Mouse (Mus musculus) midbrain, embryonic 13.5 days (tissue): ENCODE data around the gene Slc43a1. TPM values are rescaled to one million over a fixed set of nuclear protein-coding genes. Genes with fewer than 3 reads are reported as not detected.
"Not testable (repeated sequence)": the region's sequence is repeated elsewhere in the genome, so short reads cannot be mapped to it uniquely, and the experiment has no call there.

Source experiments
- ATAC-seq: fragments of 200-750 bp; cut with Nextera tagmentation; 2 replicates; pipeline ENCODE4 v1.8.0; 2017; ENCODE audit warnings: mild to moderate bottlenecking, moderate TSS enrichment, moderate library complexity
- H3K27ac ChIP-seq: fragments of 300-500 bp; sonication (generic); 2 replicates; pipeline ENCODE4 v1.5.1; 2015; ENCODE audit warnings: inconsistent platforms, mild to moderate bottlenecking, moderate library complexity
- H3K27me3 ChIP-seq: fragments of 300-500 bp; sonication (generic); 2 replicates; pipeline ENCODE4 v1.6.1; 2015; ENCODE audit warnings: mild to moderate bottlenecking, inconsistent platforms
- H3K36me3 ChIP-seq: fragments of 300-500 bp; sonication (generic); 2 replicates; pipeline ENCODE4 v1.6.1; 2015; ENCODE audit warnings: mild to moderate bottlenecking, inconsistent platforms
- H3K4me1 ChIP-seq: fragments of 300-500 bp; sonication (generic); replicated peaks from 2 replicates; pipeline ENCODE4 v1.6.1; 2015; ENCODE audit warnings: inconsistent platforms
- H3K4me2 ChIP-seq: fragments of 300-500 bp; sonication (generic); replicated peaks from 2 replicates; pipeline ENCODE4 v1.6.1; 2015; ENCODE audit warnings: moderate library complexity, mild to moderate bottlenecking, inconsistent platforms
- H3K4me3 ChIP-seq: fragments of 300-500 bp; sonication (generic); replicated peaks from 2 replicates; pipeline ENCODE4 v1.5.1; 2015; ENCODE audit warnings: mild to moderate bottlenecking, inconsistent platforms
- H3K9ac ChIP-seq: fragments of 300-500 bp; sonication (generic); replicated peaks from 2 replicates; pipeline ENCODE4 v1.6.1; 2015; ENCODE audit warnings: mild to moderate bottlenecking, inconsistent platforms
- H3K9me3 ChIP-seq: fragments of 300-500 bp; sonication (generic); 2 replicates; pipeline ENCODE4 v1.6.1; 2016; ENCODE audit warnings: mild to moderate bottlenecking, inconsistent platforms
- WGBS: fragments of 180-500 bp; shearing (Covaris S2); methylation state at CpG from one replicate; pipeline ENCODE4 v1.1.7; 2015; 5-methylcytosine and 5-hydroxymethylcytosine counted together
- polyA plus RNA-seq: library from polyadenylated mRNA; unstranded; fragments of >200 nt; fragmentation: Nextera tagmentation; extraction: Ambion mirVana; gene quantifications from 2 replicates; pipeline ENCODE4 v1.2.1, GENCODE M21; 2015

The Slc43a1 gene
- 2.6 and 3.3 TPM in 2 replicates for polyA plus RNA-seq

DNA sequence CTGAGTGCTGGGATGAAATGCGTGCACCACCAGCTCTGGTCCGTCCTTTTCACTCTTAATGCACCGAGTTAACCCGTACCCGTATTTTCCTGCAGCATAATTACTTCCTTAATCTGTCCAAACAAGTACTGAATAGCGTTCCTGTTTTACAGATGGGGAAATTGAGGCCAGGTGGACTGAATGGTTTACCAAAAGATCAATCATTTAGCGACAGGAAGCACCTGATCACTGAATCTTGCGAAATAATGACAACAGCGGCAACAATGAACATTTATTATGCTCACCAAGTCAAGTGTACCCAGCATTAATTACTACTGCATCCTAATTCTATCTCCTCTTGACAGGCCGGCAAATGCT lies at the start of gene Slc43a1:
Gene Slc43a1, plus strand, starts transcription at position 258 of the 357 bp plus-strand sequence.
- H3K4me2 ChIP-seq = peak within 1 kb of the TSS; percentile 91
- peak within 1 kb of the TSS; percentile 49 for H3K4me3 ChIP-seq
- no peaks in the 10 kb centered on the region for H3K36me3 ChIP-seq
- peaks cover 58% of the 10 kb centered on the region for H3K27me3 ChIP-seq
- no peak within 1 kb of the TSS for H3K27ac ChIP-seq
- H3K4me1 ChIP-seq = peaks cover 27% of the 10 kb centered on the region
- ATAC-seq = no peak
- peak within 1 kb of the TSS; percentile 65; the same call in 1 of the 2 replicates for H3K9ac ChIP-seq
- 18% methylated on average over 10 of the region's 10 CpGs for WGBS
- no peaks in the 10 kb centered on the region for H3K9me3 ChIP-seq

DNA sequence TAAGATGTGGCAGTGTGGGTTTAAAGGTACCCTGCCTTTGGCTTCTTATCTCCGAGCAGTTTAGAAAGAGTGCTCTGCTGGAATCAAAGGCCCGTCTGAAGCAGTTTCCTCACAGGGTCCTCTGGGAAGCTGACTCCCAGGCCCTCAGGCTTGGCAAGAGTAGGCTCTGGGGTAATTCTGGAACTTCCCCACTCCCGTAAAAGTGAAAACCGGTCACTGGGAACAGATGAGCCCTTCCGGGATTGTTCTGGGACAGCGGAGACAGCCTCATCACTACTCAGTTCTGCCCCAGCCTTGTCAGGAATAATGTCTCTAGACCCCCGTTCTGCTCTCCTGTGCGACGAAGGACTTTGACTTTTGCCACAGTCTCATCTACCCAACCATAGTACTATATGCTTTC lies 48.2 kb upstream of the Slc43a1 start:
- Histone ChIP-seq H3K27ac (no peak overlapping the region), H3K9me3 (no peaks in the 10 kb centered on the region; the same call in 1 of the 2 replicates), H3K4me2 (no peak overlapping the region), H3K9ac (no peak overlapping the region), H3K4me1 (no peaks in the 10 kb centered on the region), H3K4me3 (no peak overlapping the region), H3K36me3 (no peaks in the 10 kb centered on the region), H3K27me3 (no peaks in the 10 kb centered on the region)
- WGBS = 55% methylated on average over 9 of the region's 9 CpGs
- no peak for ATAC-seq

DNA sequence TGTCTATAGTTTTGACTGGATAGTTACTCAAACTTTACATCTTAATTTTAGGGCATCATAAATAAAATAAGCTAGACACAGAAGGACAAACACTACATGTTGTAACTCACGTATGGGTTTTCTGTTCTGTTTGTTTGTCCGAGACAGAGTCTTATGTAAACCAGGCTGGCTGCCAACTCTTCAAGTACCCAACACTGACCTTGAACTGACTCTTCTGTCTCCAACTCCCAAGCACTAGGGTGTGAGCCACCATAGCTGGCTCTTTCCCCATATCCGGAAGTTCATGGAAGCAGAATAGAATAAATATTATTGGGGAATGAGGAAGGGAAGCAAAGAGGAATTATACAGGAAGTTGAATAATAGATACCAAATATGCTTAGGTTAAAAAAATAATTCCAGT lies 46.1 kb upstream of the Slc43a1 start:
- H3K4me3 ChIP-seq = no peak overlapping the region
- H3K36me3 ChIP-seq = no peaks in the 10 kb centered on the region
- H3K27ac ChIP-seq = no peak overlapping the region
- no peak overlapping the region for H3K9ac ChIP-seq
- no peak overlapping the region for H3K4me2 ChIP-seq
- WGBS = 87% methylated on average over 3 of the region's 3 CpGs
- H3K27me3 ChIP-seq = no peaks in the 10 kb centered on the region
- no peaks in the 10 kb centered on the region for H3K4me1 ChIP-seq
- ATAC-seq = no peak
- H3K9me3 ChIP-seq = no peaks in the 10 kb centered on the region; the same call in 1 of the 2 replicates

GRCm38 (mm10) chr2:84793154-84793553 lies 45.5 kb upstream of the Slc43a1 start:
- no peaks in the 10 kb centered on the region for H3K36me3 ChIP-seq
- ATAC-seq = no peak
- no peak overlapping the region for H3K4me2 ChIP-seq
- H3K4me3 ChIP-seq = no peak overlapping the region
- no peak overlapping the region for H3K27ac ChIP-seq
- WGBS = 96% methylated on average over 3 of the region's 3 CpGs
- no peak overlapping the region for H3K9ac ChIP-seq
- H3K9me3 ChIP-seq = no peaks in the 10 kb centered on the region; the same call in 1 of the 2 replicates
- H3K4me1 ChIP-seq = no peaks in the 10 kb centered on the region
- H3K27me3 ChIP-seq = no peaks in the 10 kb centered on the region

DNA sequence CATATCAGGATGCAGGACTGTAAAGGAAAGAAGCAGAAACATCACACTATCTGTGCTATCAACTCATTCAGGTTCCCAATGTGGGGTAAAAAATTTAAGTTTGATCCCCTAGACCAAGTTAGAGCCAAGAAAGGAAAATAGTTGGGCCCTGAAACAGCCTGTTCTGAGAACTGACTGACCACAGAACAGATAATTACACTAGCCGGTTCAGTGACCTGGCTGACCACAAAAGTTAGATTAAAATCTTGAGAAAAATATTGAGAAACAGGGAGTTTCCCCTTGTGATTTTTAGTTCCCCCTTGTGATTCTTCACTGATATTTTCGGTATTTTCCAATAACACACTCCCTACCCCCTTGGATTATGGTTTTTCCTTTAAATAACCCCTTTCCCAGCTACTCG lies 44.8 kb upstream of the Slc43a1 start:
- H3K36me3 ChIP-seq = no peaks in the 10 kb centered on the region
- H3K27ac ChIP-seq = no peak overlapping the region
- no peaks in the 10 kb centered on the region for H3K27me3 ChIP-seq
- H3K4me2 ChIP-seq = no peak overlapping the region
- 86% methylated on average over 3 of the region's 3 CpGs for WGBS
- no peak overlapping the region for H3K9ac ChIP-seq
- H3K4me1 ChIP-seq = no peaks in the 10 kb centered on the region; the same call in 1 of the 2 replicates
- H3K9me3 ChIP-seq = no peaks in the 10 kb centered on the region; the same call in 1 of the 2 replicates
- H3K4me3 ChIP-seq = no peak overlapping the region
- no peak for ATAC-seq

GRCm38 (mm10) chr2:84797833-84798492 lies 40.7 kb upstream of the Slc43a1 start:
- Histone ChIP-seq H3K4me3 (peak overlapping the region; percentile 60), H3K27me3 (no peaks in the 10 kb centered on the region), H3K36me3 (no peaks in the 10 kb centered on the region), H3K4me1 (peaks cover 4% of the 10 kb centered on the region), H3K9ac (peak overlapping the region; percentile 70), H3K27ac (no peak overlapping the region), H3K4me2 (peak overlapping the region; percentile 97), H3K9me3 (no peaks in the 10 kb centered on the region; the same call in 1 of the 2 replicates)
- peak; percentile 69 for ATAC-seq
- WGBS = 9% methylated on average over 13 of the region's 13 CpGs

- no peaks in the 10 kb centered on the region for H3K36me3 ChIP-seq
- peak within 1 kb of the TSS; percentile 70 for H3K9ac ChIP-seq
- peak within 1 kb of the TSS; percentile 97 for H3K4me2 ChIP-seq
- no peaks in the 10 kb centered on the region; the same call in 1 of the 2 replicates for H3K9me3 ChIP-seq
- WGBS = under 1% methylated on average over 21 of the region's 21 CpGs
- H3K4me1 ChIP-seq = peaks cover 4% of the 10 kb centered on the region
- H3K4me3 ChIP-seq = peak within 1 kb of the TSS; percentile 60
- ATAC-seq = peak; percentile 68
- no peaks in the 10 kb centered on the region for H3K27me3 ChIP-seq
- H3K27ac ChIP-seq = 0 out of 2 replicates have a peak within 1 kb of the TSS, but pooled peaks have one; percentile 44
Measured at GRCm38 (mm10) chr2:84798493-84798921, 40.1 kb upstream of the Slc43a1 start, which contains the start of gene Ube2l6. Gene Ube2l6 (plus strand): TSS chr2:84798828.

DNA sequence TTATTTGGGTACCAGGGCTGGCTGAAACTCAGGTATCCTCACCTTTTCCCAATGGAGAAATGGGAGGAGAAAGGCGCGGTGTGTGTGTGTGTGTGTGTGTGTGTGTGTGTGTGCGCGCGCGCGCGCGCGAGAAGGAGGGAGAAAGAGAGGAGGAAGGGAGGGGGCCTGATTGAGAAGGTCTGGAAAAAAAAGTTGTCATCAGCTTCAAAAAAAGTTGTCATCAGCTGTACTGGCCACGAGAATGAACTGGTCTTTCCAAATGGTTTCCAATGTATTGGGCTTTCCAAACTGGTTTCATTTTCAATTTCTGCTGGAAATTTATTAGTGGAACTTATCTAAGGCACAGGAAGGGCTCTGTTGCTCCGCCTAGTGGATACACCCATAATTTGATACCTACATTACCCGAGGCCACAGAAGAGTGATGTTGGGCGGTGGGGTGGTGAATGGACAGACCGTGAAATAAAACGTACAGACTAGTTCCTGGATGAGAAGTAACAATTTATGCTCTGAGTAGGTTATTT lies 39.5 kb upstream of the Slc43a1 start:
- WGBS = under 1% methylated on average over 16 of the region's 16 CpGs
- Histone ChIP-seq H3K27me3 (no peaks in the 10 kb centered on the region), H3K9me3 (no peaks in the 10 kb centered on the region; the same call in 1 of the 2 replicates), H3K36me3 (no peaks in the 10 kb centered on the region), H3K27ac (no peak overlapping the region), H3K4me1 (peaks cover 4% of the 10 kb centered on the region), H3K9ac (peak overlapping the region; percentile 70), H3K4me2 (peak overlapping the region; percentile 97), H3K4me3 (peak overlapping the region; percentile 60)
- peak; percentile 76 for ATAC-seq

- Histone ChIP-seq H3K9ac (no peak overlapping the region), H3K4me3 (no peak overlapping the region), H3K9me3 (no peaks in the 10 kb centered on the region), H3K27me3 (no peaks in the 10 kb centered on the region), H3K4me1 (peaks cover 4% of the 10 kb centered on the region), H3K4me2 (no peak overlapping the region), H3K27ac (no peak overlapping the region), H3K36me3 (no peaks in the 10 kb centered on the region)
- WGBS = 84% methylated on average over 4 of the region's 4 CpGs
- no peak for ATAC-seq
Measured at GRCm38 (mm10) chr2:84800304-84800703, 38.3 kb upstream of the Slc43a1 start.

DNA sequence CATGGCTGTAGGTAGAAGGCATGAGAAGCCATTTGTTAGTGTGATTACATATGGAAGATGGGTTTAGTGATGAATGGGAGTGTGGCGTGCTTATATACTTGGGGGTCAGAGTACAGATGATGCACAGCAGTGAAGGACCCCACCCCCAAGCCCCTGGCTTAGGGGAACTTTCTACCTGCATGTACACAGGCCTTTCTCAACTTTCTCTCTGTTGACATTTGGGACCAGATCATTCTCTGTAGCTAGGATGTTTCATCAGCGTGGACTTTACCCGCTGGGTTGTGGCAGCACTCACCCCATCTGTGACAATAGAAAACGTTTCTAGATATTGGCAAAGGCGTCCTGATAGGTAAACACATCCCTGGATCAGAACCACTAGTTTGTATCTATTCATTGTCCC lies 37.4 kb upstream of the Slc43a1 start:
- H3K4me2 ChIP-seq, H3K27ac ChIP-seq, H3K27me3 ChIP-seq, H3K9me3 ChIP-seq, H3K4me3 ChIP-seq, H3K4me1 ChIP-seq, H3K36me3 ChIP-seq, H3K9ac ChIP-seq, ATAC-seq: not testable (repeated sequence)
- 82% methylated on average over 5 of the region's 5 CpGs for WGBS

DNA sequence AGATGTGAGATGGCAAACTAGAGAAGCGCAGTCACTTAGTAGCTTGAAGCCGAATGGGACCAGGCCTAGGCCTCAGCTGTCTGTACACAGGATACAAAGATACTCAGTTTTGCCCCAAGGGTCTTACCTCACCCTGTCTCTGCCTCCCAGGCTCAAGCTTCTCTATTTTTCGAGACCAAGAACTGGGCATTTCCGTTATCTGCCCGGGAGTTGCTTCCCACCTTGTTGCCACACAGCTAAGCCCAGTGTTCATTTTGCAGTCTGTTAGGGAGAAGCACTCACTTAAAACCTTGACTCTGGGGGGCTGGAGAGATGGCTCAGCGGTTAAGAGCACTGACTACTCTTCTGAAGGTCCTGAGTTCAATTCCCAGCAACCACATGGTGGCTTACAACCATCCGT lies 34.7 kb upstream of the Slc43a1 start:
- Histone ChIP-seq H3K27ac (no peak overlapping the region), H3K9ac (no peak overlapping the region), H3K4me3 (no peak overlapping the region), H3K27me3 (no peaks in the 10 kb centered on the region), H3K4me2 (no peak overlapping the region), H3K4me1 (peaks cover 4% of the 10 kb centered on the region), H3K36me3 (no peaks in the 10 kb centered on the region), H3K9me3 (no peaks in the 10 kb centered on the region)
- WGBS = 90% methylated on average over 7 of the region's 7 CpGs
- no peak for ATAC-seq

- H3K4me2 ChIP-seq = no peak overlapping the region
- ATAC-seq = no peak
- H3K27ac ChIP-seq = no peak overlapping the region
- no peaks in the 10 kb centered on the region for H3K9me3 ChIP-seq
- 0 out of 2 replicates have a peak, but pooled peaks cover 4% of the 10 kb centered on the region for H3K4me1 ChIP-seq
- H3K27me3 ChIP-seq = no peaks in the 10 kb centered on the region
- no peaks in the 10 kb centered on the region for H3K36me3 ChIP-seq
- H3K4me3 ChIP-seq = no peak overlapping the region
- H3K9ac ChIP-seq = no peak overlapping the region
- WGBS = 79% methylated on average over 5 of the region's 5 CpGs
Measured at GRCm38 (mm10) chr2:84806546-84806945, 32.1 kb upstream of the Slc43a1 start.
